Mouse (Mus musculus) heart, postnatal 0 days (tissue): ENCODE data around the gene Slc36a3.

Experiments used
- CTCF ChIP-seq: IDR thresholded peaks from 2 replicates; pipeline ENCODE4 v1.5.1; 2016; ENCODE audit warnings: antibody characterized with exemption, control low read depth, low read depth
- EP300 ChIP-seq: IDR thresholded peaks from 2 replicates; pipeline ENCODE4 v1.6.1; 2016; ENCODE audit warnings: antibody characterized with exemption, low read depth

GRCm38 (mm10) chr11:55134871-55135270, 16.6 kb downstream of the Slc36a3 start:
- TF ChIP-seq CTCF (no peak), EP300 (no peak)
